Comparison of ENCODE assay signal across 15 mouse cellular contexts in the genomic region with DNA sequence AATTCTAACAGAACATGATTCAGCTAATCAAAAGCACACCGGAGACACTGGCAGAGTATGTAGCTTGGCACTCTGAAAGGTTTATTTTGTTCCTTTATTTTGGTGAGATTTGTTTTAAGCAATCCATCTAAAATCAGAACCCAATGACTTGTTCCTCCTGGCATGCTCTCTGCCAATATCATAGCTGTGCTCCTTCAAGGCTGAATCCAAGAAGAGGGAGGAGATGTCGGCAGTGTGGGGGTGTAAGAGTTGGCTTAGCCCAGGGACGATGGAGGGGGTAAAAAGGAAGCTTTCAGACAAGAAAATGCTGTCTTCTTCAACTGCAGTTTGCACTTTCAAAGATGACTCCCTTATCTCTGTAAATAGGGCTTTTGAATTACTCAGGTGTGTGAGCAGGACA.
DNase-seq lines count a peak whose midpoint lies in the region; TF ChIP-seq lines count a peak whose summit lies in the region.
"Had no signal": no experiment of that assay in that cellular context is flagged by ENCODE, and none has a peak within 500 bp of the region (broad histone marks: within the 10 kb centered on the region; RNA-seq: fewer than 3 reads in every experiment).

No protein-coding gene starts in this region.

- H3K9ac ChIP-seq in heart, adult 2 months (ENCODE audit: low read depth, low read length): no peak overlapping the region
- H3K9ac ChIP-seq: liver, embryonic 13.5 days had no signal

- no peaks in the 10 kb centered on the region for H3K4me1 ChIP-seq in heart, adult 2 months (ENCODE audit: control insufficient read depth, insufficient read depth, low read length)
- H3K4me1 ChIP-seq: liver, embryonic 13.5 days had no signal

- DNase-seq in layer of hippocampus, adult 11-12 months (ENCODE audit: low spot score): peak; percentile 10
- DNase-seq in layer of hippocampus, adult 9-10 months (ENCODE audit: low spot score): no peak
- peak; percentile 87 for DNase-seq in brain, adult 2 months (ENCODE audit: low read depth, low spot score)
- DNase-seq in cerebellum, adult 8-10 months: peak; percentile 47
- peak; percentile 16 to 28 for DNase-seq in left cerebral cortex, postnatal 10 days (ENCODE audit: extremely low spot score in 1 of 2, low spot score in 2 of 2)
- DNase-seq in adrenal gland, adult 8-10 months: no peak
- no peak for DNase-seq in heart, adult 2 months
- DNase-seq in natural killer cell, adult 2 months (ENCODE audit: low spot score in 2 of 2): no peak
- DNase-seq: adrenal gland, adult 2 months; gastrocnemius, postnatal 25 days; kidney, adult 11 months; liver, embryonic 13.5 days; lung, postnatal 36 days; thymus, adult 18-20 months had no signal

- H3K27ac ChIP-seq in heart, adult 2 months: no peak overlapping the region
- H3K27ac ChIP-seq: liver, embryonic 13.5 days had no signal

- 58% methylated on average over 3 of the region's 3 CpGs for WGBS in heart, adult 2 months

- no peaks in the 10 kb centered on the region for H3K27me3 ChIP-seq in heart, adult 2 months (ENCODE audit: control insufficient read depth, insufficient read depth, low read length)
- H3K27me3 ChIP-seq: liver, embryonic 13.5 days had no signal

- no peak overlapping the region for H3K4me3 ChIP-seq in heart, adult 2 months
- H3K4me3 ChIP-seq: erythroblast, embryonic 14.5 days; liver, embryonic 13.5 days had no signal

- TF ChIP-seq CTCF in heart, adult 2 months (IDR thresholded peaks at IDR 0.05): no peak

- H3K36me3 ChIP-seq in heart, adult 2 months (ENCODE audit: control insufficient read depth, insufficient read depth, low read length): no peaks in the 10 kb centered on the region
- H3K36me3 ChIP-seq: liver, embryonic 13.5 days had no signal

- TF ChIP-seq POLR2A in heart, adult 2 months (IDR thresholded peaks at IDR 0.05; ENCODE audit: insufficient read depth, low read depth, low read length): no peak

- intact Hi-C loops in left cerebral cortex, postnatal 10 days (cut with DNase I): no loop called here
- intact Hi-C loops in heart, adult 2 months (cut with DNase I): no loop called here

- no peaks in the 10 kb centered on the region for H3K79me2 ChIP-seq in heart, adult 2 months (replicated peaks; ENCODE audit: control insufficient read depth, insufficient read depth, low read length)

- no peak for TF ChIP-seq EP300 in heart, adult 2 months (IDR thresholded peaks at IDR 0.05; ENCODE audit: insufficient read depth, low read depth, low read length)

Comparison
In these comparisons a context has a peak if more than half of its experiments do, and no peak if none do; other contexts are left out.
1. DNase-seq: peak in layer of hippocampus, adult 11-12 months (single experiment), brain, adult 2 months (single experiment), cerebellum, adult 8-10 months (single experiment) and left cerebral cortex, postnatal 10 days (2 of 2); none in layer of hippocampus, adult 9-10 months (single experiment), adrenal gland, adult 8-10 months (single experiment), heart, adult 2 months (0 of 2) and natural killer cell, adult 2 months (0 of 2).